ENCODE assay signal across 1 mouse cellular context in genomic region chr11:61761584-61762407, GRCm38 (mm10).
A peak's percentile ranks its signal among the peaks of the same experiment; 100 is the strongest.
TF ChIP-seq lines count a peak whose summit lies in the region.

Gene Prpsap2 (minus strand): TSS chr11:61762088.

TF ChIP-seq in MEL, 35 proteins besides CTCF, POLR2A, EP300 and RAD21 (continued from another document):
- TF ChIP-seq UBTF (IDR thresholded peaks at IDR 0.05; ENCODE audit: borderline replicate concordance, insufficient read depth, low read depth, low read length), result no peak
- TF ChIP-seq BHLHE40 (IDR thresholded peaks at IDR 0.05; ENCODE audit: borderline replicate concordance, low read depth, low read length), result no peak
- no peak for TF ChIP-seq POLR2AphosphoS5 (IDR thresholded peaks at IDR 0.05; ENCODE audit: borderline replicate concordance, low read depth, low read length)
- peak; percentile 71; the same call in 1 of the 2 replicates for TF ChIP-seq TBP (IDR thresholded peaks at IDR 0.05; ENCODE audit: low read depth, low read length)
- no peak for TF ChIP-seq SMC3 (IDR thresholded peaks at IDR 0.05; ENCODE audit: low read depth, low read length)
- 0 out of 2 replicates have a peak, but pooled peaks have one; percentile 33 for TF ChIP-seq E2F4 (IDR thresholded peaks at IDR 0.05; ENCODE audit: borderline replicate concordance, low read depth, low read length)
